Mouse (Mus musculus): ENCODE results near the gene Notch1. TPM values are rescaled to one million over a fixed set of nuclear protein-coding genes. Genes with fewer than 3 reads are reported as not detected.

Gene Notch1
- polyA plus RNA-seq, 1 experiment from 2014 or later = 29.9 TPM

- H3K27ac ChIP-seq (replicated peaks; ENCODE audit: low read depth, low read length) = peak overlapping the region; percentile 30; the same call in 1 of the 2 replicates
- no peak overlapping the region for H3K4me3 ChIP-seq (ENCODE audit: low read depth, low read length)
- no peak; the same call in 1 of the 2 replicates for ATAC-seq (ENCODE audit: low read depth)
- H3K9me3 ChIP-seq (ENCODE audit: control insufficient read depth, low read length) = no peaks in the 10 kb centered on the region
- DNase-seq (ENCODE audit: low spot score) = no peak
- H3K9ac ChIP-seq (ENCODE audit: low read depth, low read length) = peak overlapping the region; percentile 34; the same call in 1 of the 2 replicates
- no peak overlapping the region for H3K4me2 ChIP-seq (ENCODE audit: low read depth, low read length)
- H3K36me3 ChIP-seq (ENCODE audit: control insufficient read depth, insufficient read depth, low read length) = peaks cover 99% of the 10 kb centered on the region
- H3K4me1 ChIP-seq (ENCODE audit: control insufficient read depth, insufficient read depth, low read length) = no peaks in the 10 kb centered on the region
- no peaks in the 10 kb centered on the region for H3K27me3 ChIP-seq (replicated peaks; ENCODE audit: control insufficient read depth, insufficient read depth, low read length)
- WGBS = 76% methylated on average over 13 of the region's 13 CpGs
Measured at GRCm38 (mm10) chr2:26475505-26476430, 40.7 kb downstream of the Notch1 start.

GRCm38 (mm10) chr2:26474789-26475504 lies 41.5 kb downstream of the Notch1 start:
- ATAC-seq (ENCODE audit: low read depth) = no peak; the same call in 1 of the 2 replicates
- H3K36me3 ChIP-seq (ENCODE audit: control insufficient read depth, insufficient read depth, low read length) = peaks cover 99% of the 10 kb centered on the region
- no peak overlapping the region; the same call in 1 of the 2 replicates for H3K9ac ChIP-seq (ENCODE audit: low read depth, low read length)
- no peak overlapping the region for H3K4me3 ChIP-seq (ENCODE audit: low read depth, low read length)
- peak overlapping the region; percentile 30; the same call in 1 of the 2 replicates for H3K27ac ChIP-seq (replicated peaks; ENCODE audit: low read depth, low read length)
- H3K27me3 ChIP-seq (replicated peaks; ENCODE audit: control insufficient read depth, insufficient read depth, low read length) = no peaks in the 10 kb centered on the region
- H3K4me2 ChIP-seq (ENCODE audit: low read depth, low read length) = no peak overlapping the region
- DNase-seq (ENCODE audit: low spot score) = peak; percentile 41
- WGBS = 47% methylated on average over 9 of the region's 9 CpGs
- H3K9me3 ChIP-seq (ENCODE audit: control insufficient read depth, low read length) = no peaks in the 10 kb centered on the region
- no peaks in the 10 kb centered on the region for H3K4me1 ChIP-seq (ENCODE audit: control insufficient read depth, insufficient read depth, low read length)

GRCm38 (mm10) chr2:26472312-26473090 lies 44.0 kb downstream of the Notch1 start:
- peaks cover 99% of the 10 kb centered on the region for H3K36me3 ChIP-seq (ENCODE audit: control insufficient read depth, insufficient read depth, low read length)
- 90% methylated on average over 11 of the region's 11 CpGs for WGBS
- H3K9me3 ChIP-seq (ENCODE audit: control insufficient read depth, low read length) = no peaks in the 10 kb centered on the region
- DNase-seq (ENCODE audit: low spot score) (no peak), ATAC-seq (ENCODE audit: low read depth) (no peak)
- no peak overlapping the region for H3K9ac ChIP-seq (ENCODE audit: low read depth, low read length)
- H3K4me1 ChIP-seq (ENCODE audit: control insufficient read depth, insufficient read depth, low read length) = no peaks in the 10 kb centered on the region
- H3K27me3 ChIP-seq (replicated peaks; ENCODE audit: control insufficient read depth, insufficient read depth, low read length) = no peaks in the 10 kb centered on the region
- no peak overlapping the region for H3K4me2 ChIP-seq (ENCODE audit: low read depth, low read length)
- no peak overlapping the region for H3K4me3 ChIP-seq (ENCODE audit: low read depth, low read length)
- no peak overlapping the region for H3K27ac ChIP-seq (replicated peaks; ENCODE audit: low read depth, low read length)

GRCm38 (mm10) chr2:26471652-26472285 lies 44.7 kb downstream of the Notch1 start:
- H3K27ac ChIP-seq (replicated peaks; ENCODE audit: low read depth, low read length) = no peak overlapping the region
- 91% methylated on average over 6 of the region's 6 CpGs for WGBS
- H3K27me3 ChIP-seq (replicated peaks; ENCODE audit: control insufficient read depth, insufficient read depth, low read length) = no peaks in the 10 kb centered on the region
- no peak overlapping the region for H3K9ac ChIP-seq (ENCODE audit: low read depth, low read length)
- H3K36me3 ChIP-seq (ENCODE audit: control insufficient read depth, insufficient read depth, low read length) = peaks cover 99% of the 10 kb centered on the region
- ATAC-seq (ENCODE audit: low read depth) (no peak), DNase-seq (ENCODE audit: low spot score) (no peak)
- no peak overlapping the region for H3K4me3 ChIP-seq (ENCODE audit: low read depth, low read length)
- no peak overlapping the region for H3K4me2 ChIP-seq (ENCODE audit: low read depth, low read length)
- no peaks in the 10 kb centered on the region for H3K9me3 ChIP-seq (ENCODE audit: control insufficient read depth, low read length)
- H3K4me1 ChIP-seq (ENCODE audit: control insufficient read depth, insufficient read depth, low read length) = no peaks in the 10 kb centered on the region

GRCm38 (mm10) chr2:26470967-26471366 lies 45.5 kb downstream of the Notch1 start:
- H3K9ac ChIP-seq (ENCODE audit: low read depth, low read length) = no peak overlapping the region
- no peaks in the 10 kb centered on the region for H3K4me1 ChIP-seq (ENCODE audit: control insufficient read depth, insufficient read depth, low read length)
- no peaks in the 10 kb centered on the region for H3K9me3 ChIP-seq (ENCODE audit: control insufficient read depth, low read length)
- ATAC-seq (ENCODE audit: low read depth) (no peak), DNase-seq (ENCODE audit: low spot score) (no peak)
- H3K4me2 ChIP-seq (ENCODE audit: low read depth, low read length) = no peak overlapping the region
- 91% methylated on average over 17 of the region's 17 CpGs for WGBS
- H3K36me3 ChIP-seq (ENCODE audit: control insufficient read depth, insufficient read depth, low read length) = peaks cover 99% of the 10 kb centered on the region
- no peak overlapping the region for H3K27ac ChIP-seq (replicated peaks; ENCODE audit: low read depth, low read length)
- H3K27me3 ChIP-seq (replicated peaks; ENCODE audit: control insufficient read depth, insufficient read depth, low read length) = no peaks in the 10 kb centered on the region
- H3K4me3 ChIP-seq (ENCODE audit: low read depth, low read length) = no peak overlapping the region

GRCm38 (mm10) chr2:26468376-26468775 lies 48.1 kb downstream of the Notch1 start:
- 93% methylated on average over 15 of the region's 15 CpGs for WGBS
- H3K4me1 ChIP-seq (ENCODE audit: control insufficient read depth, insufficient read depth, low read length) = no peaks in the 10 kb centered on the region
- H3K9me3 ChIP-seq (ENCODE audit: control insufficient read depth, low read length) = no peaks in the 10 kb centered on the region
- no peak overlapping the region for H3K9ac ChIP-seq (ENCODE audit: low read depth, low read length)
- H3K4me3 ChIP-seq (ENCODE audit: low read depth, low read length) = no peak overlapping the region
- DNase-seq (ENCODE audit: low spot score) (no peak), ATAC-seq (ENCODE audit: low read depth) (no peak)
- no peaks in the 10 kb centered on the region for H3K27me3 ChIP-seq (replicated peaks; ENCODE audit: control insufficient read depth, insufficient read depth, low read length)
- no peak overlapping the region for H3K27ac ChIP-seq (replicated peaks; ENCODE audit: low read depth, low read length)
- peaks cover 97% of the 10 kb centered on the region for H3K36me3 ChIP-seq (ENCODE audit: control insufficient read depth, insufficient read depth, low read length)
- no peak overlapping the region for H3K4me2 ChIP-seq (ENCODE audit: low read depth, low read length)

- Histone ChIP-seq H3K36me3 (ENCODE audit: control insufficient read depth, insufficient read depth, low read length) (peaks cover 89% of the 10 kb centered on the region), H3K4me2 (ENCODE audit: low read depth, low read length) (no peak overlapping the region), H3K4me1 (ENCODE audit: control insufficient read depth, insufficient read depth, low read length) (peaks cover 6% of the 10 kb centered on the region), H3K4me3 (ENCODE audit: low read depth, low read length) (no peak overlapping the region), H3K9ac (ENCODE audit: low read depth, low read length) (no peak overlapping the region), H3K27ac (replicated peaks; ENCODE audit: low read depth, low read length) (no peak overlapping the region), H3K27me3 (replicated peaks; ENCODE audit: control insufficient read depth, insufficient read depth, low read length) (no peaks in the 10 kb centered on the region), H3K9me3 (ENCODE audit: control insufficient read depth, low read length) (no peaks in the 10 kb centered on the region)
- WGBS = 94% methylated on average over 6 of the region's 6 CpGs
- no peak for DNase-seq (ENCODE audit: low spot score)
- no peak for ATAC-seq (ENCODE audit: low read depth)
Measured at GRCm38 (mm10) chr2:26463412-26463811, 53.1 kb downstream of the Notch1 start.

GRCm38 (mm10) chr2:26462980-26463379 lies 53.5 kb downstream of the Notch1 start:
- 77% methylated on average over 3 of the region's 3 CpGs for WGBS

More at GRCm38 (mm10) chr2:26462980-26463379, 53.5 kb downstream of the Notch1 start:
- Histone ChIP-seq H3K4me3 (ENCODE audit: low read depth, low read length) (no peak overlapping the region), H3K27ac (replicated peaks; ENCODE audit: low read depth, low read length) (no peak overlapping the region), H3K9me3 (ENCODE audit: control insufficient read depth, low read length) (no peaks in the 10 kb centered on the region), H3K4me1 (ENCODE audit: control insufficient read depth, insufficient read depth, low read length) (peaks cover 10% of the 10 kb centered on the region), H3K4me2 (ENCODE audit: low read depth, low read length) (no peak overlapping the region), H3K9ac (ENCODE audit: low read depth, low read length) (no peak overlapping the region), H3K27me3 (replicated peaks; ENCODE audit: control insufficient read depth, insufficient read depth, low read length) (no peaks in the 10 kb centered on the region), H3K36me3 (ENCODE audit: control insufficient read depth, insufficient read depth, low read length) (peaks cover 86% of the 10 kb centered on the region)
- no peak for DNase-seq (ENCODE audit: low spot score)
- no peak for ATAC-seq (ENCODE audit: low read depth)
